Mouse (Mus musculus) kidney, embryonic 15.5 days (tissue): ENCODE measurements around the gene Naaladl1. TPM values are rescaled to one million over a fixed set of nuclear protein-coding genes. Genes with fewer than 3 reads are reported as not detected.
A peak's percentile ranks its signal among the peaks of the same experiment; 100 is the strongest.

Experiments used
- ATAC-seq: fragments of 200-750 bp; cut with Nextera tagmentation; replicated peaks from 2 replicates; pipeline ENCODE4 v1.8.0; 2017; ENCODE audit warnings: moderate TSS enrichment; ENCODE audit not compliant: low FRiP score
- H3K27ac ChIP-seq: fragments of 300-500 bp; sonication (generic); 2 replicates; pipeline ENCODE4 v1.5.1; 2015; ENCODE audit warnings: mild to moderate bottlenecking, inconsistent platforms
- H3K27me3 ChIP-seq: fragments of 300-500 bp; sonication (generic); 2 replicates; pipeline ENCODE4 v1.6.1; 2015; ENCODE audit warnings: inconsistent platforms
- H3K36me3 ChIP-seq: fragments of 300-500 bp; sonication (generic); 2 replicates; pipeline ENCODE4 v1.6.1; 2015; ENCODE audit warnings: inconsistent platforms
- H3K4me1 ChIP-seq: fragments of 300-500 bp; sonication (generic); 2 replicates; pipeline ENCODE4 v1.6.1; 2015; ENCODE audit warnings: inconsistent platforms
- H3K4me2 ChIP-seq: fragments of 300-500 bp; sonication (generic); 2 replicates; pipeline ENCODE4 v1.6.1; 2015; ENCODE audit warnings: moderate library complexity, mild to moderate bottlenecking, inconsistent platforms
- H3K4me3 ChIP-seq: fragments of 300-500 bp; sonication (generic); replicated peaks from 2 replicates; pipeline ENCODE4 v1.5.1; 2015; ENCODE audit warnings: mild to moderate bottlenecking, inconsistent platforms
- H3K9ac ChIP-seq: fragments of 300-500 bp; sonication (generic); 2 replicates; pipeline ENCODE4 v1.6.1; 2015; ENCODE audit warnings: mild to moderate bottlenecking, inconsistent platforms
- H3K9me3 ChIP-seq: fragments of 300-500 bp; sonication (generic); replicated peaks from 2 replicates; pipeline ENCODE4 v1.6.1; 2016; ENCODE audit warnings: inconsistent platforms
- WGBS: fragments of 180-500 bp; shearing (Covaris S2); methylation state at CpG from one replicate; pipeline ENCODE4 v1.1.7; 2015; ENCODE audit warnings: mixed read lengths; 5-methylcytosine and 5-hydroxymethylcytosine counted together
- polyA plus RNA-seq: library from polyadenylated mRNA; unstranded; fragments of >200 nt; fragmentation: Nextera tagmentation; extraction: Ambion mirVana; gene quantifications from 2 replicates; pipeline ENCODE4 v1.2.1, GENCODE M21; 2015

Gene Naaladl1
- polyA plus RNA-seq, 1 experiment from 2014 or later: 0.51 TPM

DNA sequence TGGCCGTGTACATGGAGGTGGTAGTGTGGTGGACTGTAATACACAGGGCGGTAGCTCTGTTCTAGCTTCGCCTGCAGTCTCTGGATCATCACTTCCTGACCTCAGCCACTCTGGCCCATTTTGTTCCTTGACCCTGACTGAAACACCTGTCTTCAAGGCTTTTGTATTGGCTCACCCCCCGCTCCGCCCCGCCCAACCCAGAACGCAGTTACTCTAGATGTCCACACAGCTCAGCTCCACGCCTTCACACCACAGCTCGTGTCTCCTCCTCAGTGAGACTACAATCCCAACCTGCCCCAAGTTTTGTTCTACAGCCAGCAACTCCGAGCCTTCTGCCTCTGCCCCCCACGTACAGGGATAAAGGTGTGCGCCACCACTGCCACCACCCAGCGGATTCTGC is 16.7 kb upstream of the Naaladl1 start:
- 91% methylated on average over 13 of the region's 13 CpGs for WGBS
- ATAC-seq: no peak
- no peak overlapping the region for H3K4me3 ChIP-seq
- peaks cover 77% of the 10 kb centered on the region for H3K36me3 ChIP-seq
- peaks cover 15% of the 10 kb centered on the region for H3K4me1 ChIP-seq
- no peaks in the 10 kb centered on the region for H3K27me3 ChIP-seq
- no peak overlapping the region for H3K9ac ChIP-seq
- H3K4me2 ChIP-seq: no peak overlapping the region
- H3K27ac ChIP-seq: no peak overlapping the region
- H3K9me3 ChIP-seq: no peaks in the 10 kb centered on the region

GRCm38 (mm10) chr19:6094119-6094518 is 11.5 kb upstream of the Naaladl1 start, which contains the start of gene AC131692.1:
Gene AC131692.1, plus strand, starts transcription at chr19:6094419.
- Histone ChIP-seq H3K9ac (no peak within 1 kb of the TSS), H3K27ac (no peak within 1 kb of the TSS), H3K4me1 (no peaks in the 10 kb centered on the region), H3K27me3 (no peaks in the 10 kb centered on the region), H3K9me3 (no peaks in the 10 kb centered on the region), H3K4me2 (no peak within 1 kb of the TSS), H3K36me3 (peaks cover 86% of the 10 kb centered on the region), H3K4me3 (no peak within 1 kb of the TSS)
- WGBS: 86% methylated on average over 7 of the region's 7 CpGs
- no peak for ATAC-seq

DNA sequence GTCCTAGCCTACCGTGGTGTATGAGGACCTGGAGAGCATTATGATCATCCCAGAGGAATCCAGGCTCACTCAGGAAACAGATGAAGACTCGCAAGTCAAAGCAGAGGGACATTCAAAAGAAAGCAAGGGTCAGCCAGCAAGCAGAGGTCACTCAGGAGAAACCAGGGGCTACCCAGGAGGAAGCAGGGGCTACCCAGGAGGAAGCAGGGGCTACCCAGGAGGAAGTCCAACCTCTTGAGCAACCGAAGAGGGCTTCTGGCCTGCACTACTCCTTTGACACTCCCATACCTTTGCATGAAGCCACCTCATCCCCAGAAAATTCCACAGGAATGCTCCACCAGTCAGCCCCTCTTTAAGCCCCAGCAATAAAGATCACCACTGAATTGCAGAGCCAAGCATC is 7.7 kb upstream of the Naaladl1 start:
- no peak overlapping the region for H3K4me3 ChIP-seq
- no peak overlapping the region for H3K4me2 ChIP-seq
- no peak overlapping the region for H3K9ac ChIP-seq
- no peaks in the 10 kb centered on the region for H3K27me3 ChIP-seq
- H3K4me1 ChIP-seq: no peaks in the 10 kb centered on the region
- H3K27ac ChIP-seq: no peak overlapping the region
- 86% methylated on average over 3 of the region's 3 CpGs for WGBS
- no peak for ATAC-seq
- peaks cover 60% of the 10 kb centered on the region for H3K36me3 ChIP-seq
- H3K9me3 ChIP-seq: no peaks in the 10 kb centered on the region

DNA sequence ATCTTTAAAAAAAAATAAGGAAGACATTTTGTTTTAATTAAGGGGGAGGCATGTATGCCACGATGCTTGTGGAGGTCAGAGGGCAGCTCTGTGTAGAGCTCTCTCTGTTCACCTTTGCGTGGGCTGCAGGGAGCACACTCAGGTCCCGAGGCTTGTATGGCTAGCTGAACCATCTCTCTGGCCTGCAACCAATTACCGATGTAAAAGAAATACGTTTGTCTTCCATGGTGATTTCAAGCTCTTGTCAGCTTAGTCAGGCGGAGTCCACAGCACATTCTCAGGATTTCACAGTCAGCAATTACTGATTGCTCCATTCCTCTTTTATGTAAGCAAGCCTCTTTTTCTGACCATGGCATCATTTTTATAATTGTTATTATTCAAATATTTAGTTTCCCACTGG is 4.4 kb upstream of the Naaladl1 start:
- 56% methylated on average over 6 of the region's 6 CpGs for WGBS

DNA sequence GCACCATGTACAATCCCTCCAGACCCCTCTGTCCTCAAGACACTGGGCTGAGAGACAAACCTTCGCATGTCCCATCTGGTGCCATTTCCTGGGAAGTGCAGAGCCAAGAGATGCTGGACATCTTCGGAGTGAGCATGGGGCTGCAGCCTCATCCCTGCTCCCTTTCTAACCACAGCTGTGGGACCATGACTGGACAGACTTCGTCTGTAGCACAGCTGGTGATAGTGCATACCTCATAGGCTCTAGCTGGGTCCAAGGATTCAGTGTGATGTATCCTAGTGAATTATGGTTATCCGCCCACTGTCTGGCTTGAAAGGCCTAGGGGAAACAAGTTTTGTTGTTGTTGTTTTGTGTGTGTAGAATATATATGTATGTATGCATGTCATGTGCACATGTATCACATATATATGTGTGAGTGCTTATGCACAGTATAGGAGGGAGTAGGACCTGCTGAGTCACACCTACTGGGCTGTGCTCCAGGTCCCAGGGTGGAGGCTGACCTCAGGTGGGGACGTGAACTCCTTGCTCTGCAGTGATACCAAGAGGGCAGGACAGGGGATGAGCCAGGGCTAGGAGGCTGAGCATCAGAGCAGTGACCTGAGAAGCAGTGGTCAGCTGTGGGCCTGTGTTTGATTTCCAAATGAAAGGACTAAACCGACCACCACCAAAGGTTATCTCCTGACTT is 3.3 kb upstream of the Naaladl1 start:
- WGBS: 79% methylated on average over 6 of the region's 6 CpGs
- Histone ChIP-seq H3K27ac (no peak overlapping the region), H3K4me2 (no peak overlapping the region), H3K36me3 (peaks cover 26% of the 10 kb centered on the region), H3K4me3 (no peak overlapping the region), H3K9ac (no peak overlapping the region), H3K4me1 (no peaks in the 10 kb centered on the region), H3K9me3 (no peaks in the 10 kb centered on the region), H3K27me3 (no peaks in the 10 kb centered on the region)
- ATAC-seq: no peak

More for the DNA sequence above, 4.4 kb upstream of the Naaladl1 start:
- Histone ChIP-seq H3K4me3 (no peak overlapping the region), H3K9me3 (no peaks in the 10 kb centered on the region), H3K36me3 (peaks cover 29% of the 10 kb centered on the region), H3K4me1 (no peaks in the 10 kb centered on the region), H3K27ac (no peak overlapping the region), H3K27me3 (no peaks in the 10 kb centered on the region), H3K4me2 (no peak overlapping the region), H3K9ac (no peak overlapping the region)
- ATAC-seq: no peak

DNA sequence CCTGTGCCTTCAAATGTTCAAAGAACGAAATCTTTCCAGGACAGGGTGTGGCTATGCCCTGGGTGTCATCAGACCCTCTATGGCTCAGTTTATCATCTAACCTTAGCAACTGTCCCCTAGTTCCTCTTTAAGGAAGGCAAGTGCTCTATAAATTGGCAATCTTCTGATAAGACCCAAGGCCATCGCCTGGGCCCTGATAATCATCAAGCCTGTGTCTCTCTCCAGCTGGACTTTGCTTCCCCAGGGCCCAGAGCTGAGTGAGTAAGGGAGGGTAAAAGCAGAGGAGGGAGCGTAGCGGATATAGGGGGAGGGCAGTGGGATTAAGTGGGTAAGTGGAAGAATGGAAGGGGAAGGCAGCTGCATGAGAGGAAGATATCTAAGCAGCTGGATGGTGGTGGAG is 1.1 kb upstream of the Naaladl1 start:
- H3K4me2 ChIP-seq: no peak overlapping the region
- no peak overlapping the region for H3K27ac ChIP-seq
- no peaks in the 10 kb centered on the region for H3K4me1 ChIP-seq
- peaks cover 7% of the 10 kb centered on the region for H3K36me3 ChIP-seq
- no peak overlapping the region for H3K4me3 ChIP-seq
- 83% methylated on average over 4 of the region's 4 CpGs for WGBS
- no peak overlapping the region; the same call in 1 of the 2 replicates for H3K9ac ChIP-seq
- no peak for ATAC-seq
- H3K27me3 ChIP-seq: no peaks in the 10 kb centered on the region
- no peaks in the 10 kb centered on the region for H3K9me3 ChIP-seq

DNA sequence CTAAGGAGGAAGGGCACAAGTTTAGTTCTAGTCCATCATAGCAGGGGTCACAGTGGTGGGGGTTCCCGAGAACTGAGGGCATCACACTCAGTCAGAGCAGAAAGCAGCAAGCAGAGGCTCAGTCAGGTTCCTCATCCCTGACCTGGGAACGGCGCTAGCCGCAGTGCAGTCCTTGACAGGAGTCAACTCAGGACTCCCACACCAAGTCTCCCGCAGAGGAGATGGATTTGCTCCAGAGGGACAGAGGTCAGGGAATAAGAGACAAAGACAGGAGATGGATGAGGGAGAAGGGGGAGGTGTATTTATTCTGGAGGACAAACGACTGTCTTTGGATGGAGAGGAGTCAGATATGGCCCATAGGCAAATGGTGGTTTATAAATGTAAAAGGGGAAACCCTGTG is 7.5 kb downstream of the Naaladl1 start:
- no peak overlapping the region for H3K27ac ChIP-seq
- 31% methylated on average over 6 of the region's 6 CpGs for WGBS
- no peak for ATAC-seq

DNA sequence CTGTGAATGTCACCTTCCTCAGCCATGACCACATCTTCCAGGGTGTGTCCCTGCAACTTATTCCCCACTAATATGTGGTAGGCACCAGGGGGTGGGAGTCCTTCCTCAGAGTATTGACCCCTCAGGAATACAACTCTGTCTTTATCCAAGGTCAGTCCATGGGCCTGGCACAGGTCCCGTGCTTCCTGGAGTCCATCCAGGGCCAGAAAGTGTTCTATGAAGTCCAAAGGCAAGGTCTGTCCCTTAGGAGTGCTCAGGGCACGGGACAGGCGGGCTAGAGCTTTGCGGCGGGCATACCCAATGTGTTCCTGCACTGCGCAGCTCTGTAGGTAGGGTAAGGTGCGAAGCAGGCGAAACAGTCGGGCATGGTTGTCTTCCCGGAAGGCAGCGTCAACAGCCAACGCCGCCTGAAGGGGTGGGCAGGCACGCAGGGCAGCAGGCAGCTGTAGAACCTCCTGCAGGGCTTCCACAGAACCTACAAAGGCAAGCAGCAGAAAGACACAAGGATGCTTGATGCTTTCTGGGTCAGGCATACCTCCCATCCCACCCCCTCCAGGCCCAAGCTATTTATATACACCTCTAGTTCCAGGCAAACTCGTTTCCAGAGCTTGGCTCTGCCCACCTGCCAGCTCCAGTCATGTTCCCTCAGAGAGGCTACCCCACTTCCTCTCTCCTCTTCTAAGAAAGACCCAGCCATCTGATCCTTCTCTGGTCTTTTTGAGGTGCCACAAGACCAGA is 10.7 kb downstream of the Naaladl1 start:
- Histone ChIP-seq H3K9me3 (no peaks in the 10 kb centered on the region), H3K27me3 (no peaks in the 10 kb centered on the region), H3K4me3 (no peak overlapping the region; the same call in 1 of the 2 replicates), H3K36me3 (peaks cover 48% of the 10 kb centered on the region), H3K4me1 (peaks cover 22% of the 10 kb centered on the region), H3K4me2 (peak overlapping the region; percentile 74), H3K27ac (no peak overlapping the region), H3K9ac (peak overlapping the region; percentile 23; the same call in 1 of the 2 replicates)
- WGBS: 88% methylated on average over 15 of the region's 15 CpGs
- ATAC-seq: no peak

More for the DNA sequence above, 7.5 kb downstream of the Naaladl1 start:
- Histone ChIP-seq H3K4me1 (peaks cover 14% of the 10 kb centered on the region), H3K36me3 (peaks cover 41% of the 10 kb centered on the region), H3K4me2 (no peak overlapping the region), H3K27me3 (no peaks in the 10 kb centered on the region), H3K4me3 (no peak overlapping the region), H3K9ac (no peak overlapping the region), H3K9me3 (no peaks in the 10 kb centered on the region)

DNA sequence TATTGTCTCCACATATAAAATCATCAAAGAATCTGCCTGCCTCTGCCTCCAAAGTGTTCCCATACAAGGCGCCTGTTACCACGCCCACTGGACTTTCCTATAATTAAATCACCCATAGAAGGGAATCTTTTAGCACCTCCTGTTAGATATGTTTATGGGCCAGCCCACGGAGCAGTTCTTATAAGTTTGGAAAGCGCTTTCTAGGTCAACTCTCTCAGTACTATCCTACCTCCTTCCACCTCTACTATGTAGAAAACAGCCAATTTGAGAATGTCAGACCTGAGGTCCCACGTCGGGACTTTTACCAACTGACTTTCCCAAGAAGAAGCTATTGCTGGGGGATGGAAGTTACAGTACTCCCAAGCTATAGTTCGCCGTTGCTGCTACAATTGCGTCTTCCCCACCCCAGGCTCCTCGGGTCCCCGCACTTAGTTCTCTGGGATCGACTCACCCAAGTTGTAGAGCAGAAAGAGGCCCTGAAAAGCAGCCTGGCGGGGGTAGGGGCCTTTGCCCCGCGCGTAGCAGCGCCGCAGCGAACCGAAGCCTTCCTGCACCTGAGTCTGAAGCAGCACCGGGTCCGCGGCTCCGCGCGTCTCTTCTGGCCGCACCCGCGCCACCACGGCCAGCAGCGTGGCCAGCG is 11.9 kb downstream of the Naaladl1 start:
- peak overlapping the region; percentile 67 for H3K4me3 ChIP-seq
- H3K4me1 ChIP-seq: peaks cover 26% of the 10 kb centered on the region
- H3K9ac ChIP-seq: peak overlapping the region; percentile 76
- no peak for ATAC-seq
- H3K27me3 ChIP-seq: no peaks in the 10 kb centered on the region
- peaks cover 48% of the 10 kb centered on the region for H3K36me3 ChIP-seq
- H3K27ac ChIP-seq: peak overlapping the region; percentile 99
- WGBS: 5% methylated on average over 32 of the region's 32 CpGs
- peak overlapping the region; percentile 74 for H3K4me2 ChIP-seq
- H3K9me3 ChIP-seq: no peaks in the 10 kb centered on the region

DNA sequence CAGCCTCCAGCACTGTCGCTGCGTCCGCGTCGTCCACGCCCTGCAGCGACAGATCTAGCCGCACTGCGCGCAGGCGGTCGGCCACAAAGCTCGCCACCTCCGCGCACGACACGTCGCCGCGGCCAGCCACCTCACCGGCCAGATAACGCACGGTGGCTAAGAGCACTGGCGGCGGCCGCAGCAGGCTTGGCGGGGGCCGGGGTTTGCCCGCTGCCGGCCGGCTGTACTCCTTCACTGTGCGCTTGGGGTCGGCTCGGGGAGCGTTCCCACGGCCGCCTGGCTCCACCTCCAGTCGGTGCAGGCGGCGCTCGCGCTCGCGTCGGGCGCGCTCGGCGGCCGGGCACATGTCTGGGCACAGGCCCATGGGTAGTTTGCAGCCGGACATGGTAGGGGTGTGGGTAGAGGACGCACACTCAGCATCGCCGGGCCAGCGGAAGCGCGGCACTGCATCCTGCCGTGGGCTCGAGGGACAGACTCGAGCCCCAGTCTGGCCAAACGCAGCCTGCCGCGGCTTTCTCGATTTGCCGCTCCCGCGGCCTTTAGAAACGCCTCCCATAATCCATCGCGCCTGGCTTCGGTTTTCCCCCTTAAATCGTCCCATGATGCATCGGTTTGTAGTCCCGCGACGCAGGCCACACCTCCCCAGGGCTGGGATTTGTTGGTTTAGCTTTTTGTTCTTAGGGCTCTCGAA is 12.5 kb downstream of the Naaladl1 start, which contains the start of gene Sac3d1:
Gene Sac3d1 (minus strand): TSS at position 665 of the 691 bp plus-strand sequence.
- Histone ChIP-seq H3K27ac (peak within 1 kb of the TSS; percentile 99), H3K9me3 (no peaks in the 10 kb centered on the region), H3K9ac (peak within 1 kb of the TSS; percentile 76), H3K27me3 (no peaks in the 10 kb centered on the region), H3K36me3 (peaks cover 42% of the 10 kb centered on the region), H3K4me1 (peaks cover 26% of the 10 kb centered on the region), H3K4me2 (peak within 1 kb of the TSS; percentile 74), H3K4me3 (peak within 1 kb of the TSS; percentile 67)
- peak; percentile 85 for ATAC-seq
- under 1% methylated on average over 77 of the region's 77 CpGs for WGBS

DNA sequence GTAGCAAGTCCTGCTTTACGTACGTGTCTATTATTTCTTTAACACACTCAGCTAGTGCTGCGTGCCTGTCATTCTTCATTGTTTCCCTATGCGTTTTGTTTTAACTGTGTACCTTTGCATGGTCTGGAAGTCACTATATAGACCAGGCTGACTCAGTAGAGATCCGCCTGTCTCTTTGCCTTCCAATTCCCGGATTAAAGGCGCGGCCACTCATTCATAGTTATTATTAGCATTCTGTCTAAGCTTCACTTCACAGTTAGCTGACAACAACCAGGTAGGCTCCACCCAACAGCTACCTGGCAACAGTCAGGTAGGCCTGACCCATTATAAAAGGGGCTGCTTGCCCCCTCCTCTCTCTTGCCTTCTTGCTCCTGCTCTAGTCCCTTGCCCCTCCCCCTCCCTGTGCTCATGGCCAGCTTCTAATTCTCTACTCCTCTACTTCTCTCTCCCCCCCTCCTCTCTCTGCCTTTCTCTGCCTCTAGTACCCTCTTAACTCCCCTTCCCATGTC is 13.1 kb downstream of the Naaladl1 start:
- peaks cover 26% of the 10 kb centered on the region for H3K4me1 ChIP-seq
- 2% methylated on average over 8 of the region's 8 CpGs for WGBS
- ATAC-seq: peak; percentile 24

More for the DNA sequence above, 13.1 kb downstream of the Naaladl1 start:
- Histone ChIP-seq H3K36me3 (peaks cover 39% of the 10 kb centered on the region), H3K4me2 (peak overlapping the region; percentile 74), H3K9me3 (no peaks in the 10 kb centered on the region), H3K9ac (peak overlapping the region; percentile 76), H3K4me3 (peak overlapping the region; percentile 67), H3K27ac (peak overlapping the region; percentile 99), H3K27me3 (no peaks in the 10 kb centered on the region)
